Mouse (Mus musculus): Measurements from ENCODE around the gene Hist2h2aa2.
"Not testable (repeated sequence)": the region's sequence is repeated elsewhere in the genome, so short reads cannot be mapped to it uniquely, and the experiment has no call there.

Hist2h2aa2 gene

GRCm38 (mm10) chr3:96239949-96240798 is at the start of gene Hist2h2aa2:
TSS of gene Hist2h2aa2 (minus strand) at chr3:96240276.
- not testable (repeated sequence) for DNase-seq (ENCODE audit: extremely low spot score, low spot score)

DNA sequence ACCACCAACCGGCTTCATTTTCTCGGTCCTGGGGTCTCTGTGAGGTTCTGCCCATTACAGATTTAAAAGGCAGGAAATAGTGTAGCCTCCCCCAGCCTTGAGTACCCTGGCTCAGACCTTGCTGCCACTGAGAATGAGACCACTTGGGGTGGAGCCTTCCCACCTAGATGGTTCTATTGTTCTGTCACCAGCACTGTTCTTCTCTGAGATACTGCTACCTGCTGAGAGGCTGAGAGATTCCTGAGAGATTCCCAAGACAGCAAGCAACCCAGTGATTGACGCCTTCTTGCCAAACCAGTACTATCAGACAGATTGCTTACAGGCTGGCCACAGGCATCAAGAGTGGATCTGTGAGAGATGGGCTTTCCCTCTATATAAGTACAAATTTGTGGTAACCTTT is 49.1 kb upstream of the Hist2h2aa2 start:
- no peak for DNase-seq (ENCODE audit: extremely low spot score, low spot score)

DNA sequence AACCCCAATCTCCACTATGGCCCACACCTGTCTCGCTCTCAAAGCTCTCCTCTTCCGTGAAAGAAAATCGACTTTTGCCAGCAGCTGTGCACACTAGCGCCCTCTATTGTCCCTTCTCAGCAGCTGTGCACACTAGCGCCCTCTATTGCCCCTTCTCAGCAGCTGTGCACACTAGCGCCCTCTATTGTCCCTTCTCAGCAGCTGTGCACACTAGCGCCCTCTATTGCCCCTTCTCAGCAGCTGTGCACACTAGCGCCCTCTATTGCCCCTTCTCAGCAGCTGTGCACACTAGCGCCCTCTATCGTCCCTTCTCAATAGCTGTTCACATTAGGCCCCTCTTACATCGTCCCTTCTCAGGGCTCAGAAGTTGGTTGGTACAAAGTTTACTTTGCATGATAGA is 47.3 kb upstream of the Hist2h2aa2 start:
- not testable (repeated sequence) for DNase-seq (ENCODE audit: extremely low spot score, low spot score)

DNA sequence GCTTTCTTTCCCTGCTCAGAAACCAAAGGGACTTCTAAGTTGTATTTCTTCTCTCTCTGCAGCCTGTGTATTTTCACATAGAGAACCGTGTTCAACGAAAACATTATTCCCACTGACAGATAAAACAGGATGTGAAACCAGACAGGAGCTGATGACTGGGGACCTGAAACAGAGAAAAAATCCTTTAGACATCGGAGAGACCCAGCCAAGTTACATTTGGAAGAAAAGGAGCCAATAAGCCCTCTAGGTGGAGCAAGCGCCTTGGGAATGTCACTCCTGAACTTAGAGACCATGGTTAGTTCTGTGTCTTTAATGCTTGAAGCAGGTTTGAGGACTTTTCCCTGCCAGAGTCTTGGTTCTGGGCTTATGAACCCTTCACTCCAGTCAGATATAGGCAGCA is 44.4 kb upstream of the Hist2h2aa2 start:
- DNase-seq (ENCODE audit: extremely low spot score, low spot score) = no peak

GRCm38 (mm10) chr3:96280660-96281059 is 40.6 kb upstream of the Hist2h2aa2 start:
- no peak for DNase-seq (ENCODE audit: extremely low spot score, low spot score)

DNA sequence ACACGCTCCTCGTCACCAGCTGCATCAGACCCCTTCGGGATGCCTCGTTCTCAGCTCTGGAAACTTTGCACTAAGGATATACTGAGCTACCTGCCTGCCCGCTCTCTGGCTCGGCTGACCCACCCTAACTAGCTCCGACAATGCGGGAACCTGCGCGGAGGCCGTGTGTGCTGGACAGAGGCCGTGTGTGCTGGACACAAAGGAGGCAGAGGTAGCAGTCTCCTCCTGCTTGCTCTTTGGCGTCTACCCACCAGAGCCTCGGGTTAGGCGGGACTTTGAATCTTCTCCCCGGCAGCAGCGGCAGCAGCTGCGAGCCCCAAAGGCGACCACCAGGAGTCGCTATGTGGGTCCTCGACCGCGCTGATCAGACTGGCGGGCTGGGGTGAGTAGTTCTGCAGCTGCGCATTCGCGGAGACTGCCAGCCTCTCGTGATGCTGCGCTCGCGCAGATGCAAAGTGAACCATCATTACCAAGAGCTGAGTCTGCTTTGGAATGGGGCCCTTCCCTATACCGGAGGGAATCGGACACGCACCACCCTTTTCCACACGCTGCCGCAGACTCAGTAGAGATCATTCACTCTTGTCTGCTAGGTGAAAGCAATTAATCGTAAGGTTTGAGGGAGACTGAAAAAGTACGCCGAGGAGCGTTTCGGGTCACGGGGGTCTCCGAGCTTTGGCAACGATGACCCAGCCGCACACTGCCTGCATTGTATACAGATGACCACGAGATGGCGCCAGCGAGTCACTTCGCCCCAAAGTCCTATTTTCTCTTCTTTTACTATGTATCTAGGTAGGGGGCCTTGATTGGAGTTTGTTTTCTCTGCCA is 37.9 kb upstream of the Hist2h2aa2 start:
- peak; percentile 96 for DNase-seq (ENCODE audit: extremely low spot score, low spot score)

- DNase-seq (ENCODE audit: extremely low spot score, low spot score) = no peak
Observed at GRCm38 (mm10) chr3:96277428-96277799, 37.3 kb upstream of the Hist2h2aa2 start.

- DNase-seq (ENCODE audit: extremely low spot score, low spot score) = no peak
Observed at GRCm38 (mm10) chr3:96273591-96274465, 33.8 kb upstream of the Hist2h2aa2 start.

- peak; percentile 92 for DNase-seq (ENCODE audit: extremely low spot score, low spot score)
Observed at GRCm38 (mm10) chr3:96269511-96270474, 29.7 kb upstream of the Hist2h2aa2 start, which contains the start of gene Hist2h2bb. TSS of gene Hist2h2bb (plus strand) at chr3:96269752.

- peak; percentile 60 for DNase-seq (ENCODE audit: extremely low spot score, low spot score)
Observed at GRCm38 (mm10) chr3:96268776-96269378, 28.8 kb upstream of the Hist2h2aa2 start.

DNA sequence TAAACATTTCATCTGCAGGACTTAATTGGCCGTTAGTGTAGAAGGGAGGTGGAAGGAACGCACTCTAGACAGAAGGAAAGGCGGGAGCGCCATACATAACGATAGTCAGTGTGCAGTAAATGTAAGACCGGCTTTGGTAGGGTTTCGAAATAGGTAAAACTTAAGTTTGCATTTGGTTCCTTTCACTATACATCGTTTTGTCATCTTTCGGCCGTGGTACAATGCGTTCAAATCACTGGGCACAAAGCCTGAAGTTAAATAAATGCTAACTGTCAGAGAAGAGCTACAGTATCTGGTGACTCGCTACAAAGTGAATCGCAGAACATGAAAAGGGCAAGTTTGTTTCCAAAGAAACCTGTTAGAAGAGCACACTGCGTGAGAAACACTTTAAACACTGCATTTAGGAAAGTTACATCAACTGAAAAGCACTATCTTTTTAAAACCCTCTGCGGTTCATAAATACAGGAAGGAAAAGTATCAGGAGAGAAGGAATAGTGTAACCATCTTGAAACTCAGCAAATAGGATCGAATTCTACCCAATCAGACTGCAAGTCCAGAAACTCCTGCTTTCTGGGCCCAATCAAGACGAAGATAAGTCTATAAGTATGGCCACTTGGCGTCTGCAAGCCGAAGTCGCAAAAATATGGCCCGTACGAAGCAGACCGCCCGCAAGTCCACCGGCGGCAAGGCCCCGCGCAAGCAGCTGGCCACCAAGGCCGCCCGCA is 28.1 kb upstream of the Hist2h2aa2 start, which contains the start of gene Hist2h3b:
Hist2h3b (plus strand) TSS at position 604 of the 725 bp plus-strand sequence.
- DNase-seq (ENCODE audit: extremely low spot score, low spot score) = peak; percentile 79

GRCm38 (mm10) chr3:96267541-96267940 is 27.5 kb upstream of the Hist2h2aa2 start:
- no peak for DNase-seq (ENCODE audit: extremely low spot score, low spot score)

GRCm38 (mm10) chr3:96266132-96266710 is 26.1 kb upstream of the Hist2h2aa2 start:
- no peak for DNase-seq (ENCODE audit: extremely low spot score, low spot score)

- no peak for DNase-seq (ENCODE audit: extremely low spot score, low spot score)
Observed at GRCm38 (mm10) chr3:96264404-96264949, 24.4 kb upstream of the Hist2h2aa2 start.

DNA sequence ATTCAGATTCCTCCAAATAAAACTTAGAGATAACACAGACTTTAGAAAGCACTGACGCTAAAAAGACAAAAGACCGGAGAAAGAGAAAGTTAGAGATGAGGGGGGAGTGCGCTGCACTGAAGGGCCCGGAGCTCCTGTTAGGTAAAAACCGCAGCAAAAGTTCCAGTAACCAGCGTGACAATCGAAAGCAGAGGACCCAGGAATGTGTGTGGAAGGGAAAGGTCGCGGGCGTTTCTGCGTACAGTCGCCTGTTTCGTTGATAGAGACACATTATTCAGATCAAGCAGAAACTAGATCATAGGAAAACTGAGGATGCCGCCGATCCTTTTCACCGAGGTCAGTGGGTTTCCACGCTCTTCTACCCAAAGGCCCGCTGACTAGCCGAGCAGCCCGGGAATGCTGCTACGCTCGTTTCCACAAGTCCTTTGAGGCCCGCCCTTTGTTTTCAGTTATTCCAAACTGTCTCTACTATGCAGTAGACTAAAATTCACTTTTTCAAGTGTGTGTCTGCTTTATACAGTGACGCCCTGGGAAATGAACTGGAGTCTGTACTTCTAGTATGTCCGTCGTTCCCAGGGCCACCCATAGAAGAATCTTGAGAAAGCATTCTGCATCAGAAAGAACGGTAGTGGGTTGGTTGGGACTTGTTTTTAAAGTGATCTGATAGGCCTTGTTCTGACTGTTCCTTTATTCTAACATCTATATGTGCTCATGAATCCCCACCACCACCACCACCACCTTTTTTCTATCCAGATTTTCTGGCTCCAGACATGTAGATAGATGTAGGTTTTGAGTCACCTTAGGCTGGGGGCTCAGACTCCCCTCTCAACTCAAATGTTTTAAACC is 23.7 kb upstream of the Hist2h2aa2 start:
- peak; percentile 68 for DNase-seq (ENCODE audit: extremely low spot score, low spot score)

- peak; percentile 97 for DNase-seq (ENCODE audit: extremely low spot score, low spot score)
Observed at GRCm38 (mm10) chr3:96262979-96263550, 23.0 kb upstream of the Hist2h2aa2 start, which contains the start of gene Hist2h4. TSS of gene Hist2h4 (minus strand) at chr3:96263311.

All from neural tube, embryonic 10.5 days (tissue).